Mouse (Mus musculus): ENCODE measurements around the gene Cfdp1. TPM values are rescaled to one million over a fixed set of nuclear protein-coding genes. Genes with fewer than 3 reads are reported as not detected.

The Cfdp1 gene
- polyA plus RNA-seq, 1 experiment from 2014 or later, result 193 TPM

GRCm38 (mm10) chr8:111813818-111814217 lies 40.3 kb downstream of the Cfdp1 start:
- WGBS, result 97% methylated on average over 9 of the region's 9 CpGs
- H3K27ac ChIP-seq, result no peak overlapping the region
- no peak for ATAC-seq
- no peak overlapping the region for H3K4me2 ChIP-seq (replicated peaks)
- H3K27me3 ChIP-seq, result no peaks in the 10 kb centered on the region
- no peak overlapping the region for H3K4me3 ChIP-seq (replicated peaks)
- H3K9ac ChIP-seq (replicated peaks), result no peak overlapping the region
- H3K36me3 ChIP-seq, result peaks cover 10% of the 10 kb centered on the region
- H3K4me1 ChIP-seq (replicated peaks), result peaks cover 17% of the 10 kb centered on the region; the same call in 1 of the 2 replicates
- H3K9me3 ChIP-seq, result no peaks in the 10 kb centered on the region

GRCm38 (mm10) chr8:111812835-111813234 lies 41.3 kb downstream of the Cfdp1 start:
- no peak for ATAC-seq
- Histone ChIP-seq H3K27me3 (no peaks in the 10 kb centered on the region), H3K4me3 (replicated peaks) (no peak overlapping the region), H3K27ac (no peak overlapping the region), H3K36me3 (peaks cover 10% of the 10 kb centered on the region), H3K4me1 (replicated peaks) (peaks cover 17% of the 10 kb centered on the region; the same call in 1 of the 2 replicates), H3K9me3 (no peaks in the 10 kb centered on the region), H3K4me2 (replicated peaks) (no peak overlapping the region), H3K9ac (replicated peaks) (no peak overlapping the region)
- WGBS, result 80% methylated on average over 1 of the region's 1 CpGs

- WGBS, result 76% methylated on average over 2 of the region's 2 CpGs
- H3K36me3 ChIP-seq, result peaks cover 10% of the 10 kb centered on the region
- no peak overlapping the region for H3K4me2 ChIP-seq (replicated peaks)
- H3K27ac ChIP-seq, result no peak overlapping the region
- H3K4me3 ChIP-seq (replicated peaks), result no peak overlapping the region
- peaks cover 17% of the 10 kb centered on the region; the same call in 1 of the 2 replicates for H3K4me1 ChIP-seq (replicated peaks)
- H3K9me3 ChIP-seq, result no peaks in the 10 kb centered on the region
- H3K27me3 ChIP-seq, result no peaks in the 10 kb centered on the region
- no peak for ATAC-seq
- H3K9ac ChIP-seq (replicated peaks), result no peak overlapping the region
Measured at GRCm38 (mm10) chr8:111810656-111811336, 43.3 kb downstream of the Cfdp1 start.

GRCm38 (mm10) chr8:111808891-111809622 lies 45.0 kb downstream of the Cfdp1 start:
- 92% methylated on average over 3 of the region's 3 CpGs for WGBS
- no peaks in the 10 kb centered on the region for H3K9me3 ChIP-seq
- no peak overlapping the region for H3K9ac ChIP-seq (replicated peaks)
- H3K36me3 ChIP-seq, result peaks cover 8% of the 10 kb centered on the region
- H3K27ac ChIP-seq, result no peak overlapping the region
- H3K4me2 ChIP-seq (replicated peaks), result no peak overlapping the region
- H3K4me1 ChIP-seq (replicated peaks), result peaks cover 17% of the 10 kb centered on the region; the same call in 1 of the 2 replicates
- H3K4me3 ChIP-seq (replicated peaks), result no peak overlapping the region
- ATAC-seq, result no peak
- no peaks in the 10 kb centered on the region for H3K27me3 ChIP-seq

GRCm38 (mm10) chr8:111808006-111808405 lies 46.1 kb downstream of the Cfdp1 start:
- no peak for ATAC-seq
- no peak overlapping the region for H3K4me3 ChIP-seq (replicated peaks)
- WGBS, result 95% methylated on average over 3 of the region's 3 CpGs
- H3K4me2 ChIP-seq (replicated peaks), result no peak overlapping the region
- H3K36me3 ChIP-seq, result no peaks in the 10 kb centered on the region; the same call in 1 of the 2 replicates
- no peak overlapping the region for H3K27ac ChIP-seq
- H3K27me3 ChIP-seq, result no peaks in the 10 kb centered on the region
- H3K4me1 ChIP-seq (replicated peaks), result peaks cover 17% of the 10 kb centered on the region; the same call in 1 of the 2 replicates
- no peaks in the 10 kb centered on the region for H3K9me3 ChIP-seq
- no peak overlapping the region for H3K9ac ChIP-seq (replicated peaks)

GRCm38 (mm10) chr8:111803362-111803761 lies 50.7 kb downstream of the Cfdp1 start:
- H3K9me3 ChIP-seq, result no peaks in the 10 kb centered on the region
- no peak overlapping the region for H3K4me3 ChIP-seq (replicated peaks)
- no peaks in the 10 kb centered on the region for H3K27me3 ChIP-seq
- no peak overlapping the region for H3K9ac ChIP-seq (replicated peaks)
- H3K4me1 ChIP-seq (replicated peaks), result no peaks in the 10 kb centered on the region
- H3K36me3 ChIP-seq, result no peaks in the 10 kb centered on the region; the same call in 1 of the 2 replicates
- no peak overlapping the region for H3K4me2 ChIP-seq (replicated peaks)
- H3K27ac ChIP-seq, result no peak overlapping the region
- WGBS, result 82% methylated on average over 8 of the region's 8 CpGs
- no peak for ATAC-seq

- no peak for ATAC-seq
- Histone ChIP-seq H3K4me3 (replicated peaks) (no peak overlapping the region), H3K27me3 (no peaks in the 10 kb centered on the region), H3K9ac (replicated peaks) (no peak overlapping the region), H3K36me3 (peaks cover 4% of the 10 kb centered on the region), H3K27ac (no peak overlapping the region), H3K4me1 (replicated peaks) (no peaks in the 10 kb centered on the region), H3K4me2 (replicated peaks) (no peak overlapping the region), H3K9me3 (no peaks in the 10 kb centered on the region)
- WGBS, result 79% methylated on average over 7 of the region's 7 CpGs
Measured at GRCm38 (mm10) chr8:111802256-111802655, 51.8 kb downstream of the Cfdp1 start.

- Histone ChIP-seq H3K4me2 (replicated peaks) (no peak overlapping the region), H3K27me3 (no peaks in the 10 kb centered on the region), H3K9ac (replicated peaks) (no peak overlapping the region), H3K9me3 (no peaks in the 10 kb centered on the region), H3K36me3 (peaks cover 4% of the 10 kb centered on the region), H3K4me3 (replicated peaks) (no peak overlapping the region), H3K27ac (peak overlapping the region; percentile 16; the same call in 1 of the 2 replicates), H3K4me1 (replicated peaks) (no peaks in the 10 kb centered on the region)
- ATAC-seq, result no peak
- WGBS, result 68% methylated on average over 6 of the region's 6 CpGs
Measured at GRCm38 (mm10) chr8:111801456-111801855, 52.6 kb downstream of the Cfdp1 start.

GRCm38 (mm10) chr8:111796528-111796927 lies 57.6 kb downstream of the Cfdp1 start:
- H3K4me1 ChIP-seq (replicated peaks), result no peaks in the 10 kb centered on the region
- no peaks in the 10 kb centered on the region for H3K27me3 ChIP-seq
- H3K9ac ChIP-seq (replicated peaks), result no peak overlapping the region
- H3K9me3 ChIP-seq, result no peaks in the 10 kb centered on the region
- WGBS, result 47% methylated on average over 1 of the region's 1 CpGs
- ATAC-seq, result no peak
- H3K4me2 ChIP-seq (replicated peaks), result no peak overlapping the region
- no peak overlapping the region for H3K27ac ChIP-seq
- peaks cover 4% of the 10 kb centered on the region; the same call in 1 of the 2 replicates for H3K36me3 ChIP-seq
- no peak overlapping the region for H3K4me3 ChIP-seq (replicated peaks)

- H3K36me3 ChIP-seq, result peaks cover 4% of the 10 kb centered on the region; the same call in 1 of the 2 replicates
- no peaks in the 10 kb centered on the region for H3K9me3 ChIP-seq
- H3K4me2 ChIP-seq (replicated peaks), result no peak overlapping the region
- ATAC-seq, result no peak
- H3K9ac ChIP-seq (replicated peaks), result no peak overlapping the region
- H3K4me1 ChIP-seq (replicated peaks), result peaks cover 17% of the 10 kb centered on the region
- no peaks in the 10 kb centered on the region for H3K27me3 ChIP-seq
- WGBS, result 92% methylated on average over 3 of the region's 3 CpGs
- H3K4me3 ChIP-seq (replicated peaks), result no peak overlapping the region
- no peak overlapping the region for H3K27ac ChIP-seq
Measured at GRCm38 (mm10) chr8:111793324-111793917, 60.7 kb downstream of the Cfdp1 start.

- no peaks in the 10 kb centered on the region for H3K9me3 ChIP-seq
- no peaks in the 10 kb centered on the region for H3K36me3 ChIP-seq
- no peaks in the 10 kb centered on the region for H3K27me3 ChIP-seq
- H3K4me2 ChIP-seq (replicated peaks), result no peak overlapping the region
- H3K9ac ChIP-seq (replicated peaks), result no peak overlapping the region
- H3K27ac ChIP-seq, result peak overlapping the region; percentile 53; the same call in 1 of the 2 replicates
- H3K4me1 ChIP-seq (replicated peaks), result peaks cover 43% of the 10 kb centered on the region
- ATAC-seq, result no peak
- no peak overlapping the region for H3K4me3 ChIP-seq (replicated peaks)
Measured at GRCm38 (mm10) chr8:111789639-111790038, 64.5 kb downstream of the Cfdp1 start.

GRCm38 (mm10) chr8:111789200-111789599 lies 64.9 kb downstream of the Cfdp1 start:
- no peaks in the 10 kb centered on the region for H3K36me3 ChIP-seq
- WGBS, result 13% methylated on average over 4 of the region's 4 CpGs
- H3K9me3 ChIP-seq, result no peaks in the 10 kb centered on the region
- no peak overlapping the region for H3K4me2 ChIP-seq (replicated peaks)
- ATAC-seq, result no peak
- no peak overlapping the region for H3K4me3 ChIP-seq (replicated peaks)
- no peak overlapping the region for H3K9ac ChIP-seq (replicated peaks)
- peaks cover 43% of the 10 kb centered on the region for H3K4me1 ChIP-seq (replicated peaks)
- peak overlapping the region; percentile 53; the same call in 1 of the 2 replicates for H3K27ac ChIP-seq
- H3K27me3 ChIP-seq, result no peaks in the 10 kb centered on the region

Measured in midbrain, embryonic 13.5 days (tissue).